Mouse (Mus musculus) megakaryocyte, embryonic 14.5 days (primary cell): ENCODE measurements around the gene Hmgn2.

Experiments
- FLI1 ChIP-seq: IDR thresholded peaks from 2 replicates; pipeline ENCODE4 v1.6.1; 2012; ENCODE audit warnings: low read length, inconsistent platforms, mixed read lengths
- GATA1 ChIP-seq: IDR thresholded peaks from 3 replicates; pipeline ENCODE4 v1.6.1; 2012; ENCODE audit warnings: mixed read lengths, low read length, inconsistent platforms, borderline replicate concordance

- TF ChIP-seq GATA1 = no peak
- no peak for TF ChIP-seq FLI1
These were observed 32.3 kb upstream of the Hmgn2 start, which contains the start of gene Dhdds for GRCm38 (mm10) chr4:134000466-134001438.
